Mouse (Mus musculus): ENCODE measurements at regions not wholly inside any gene's neighbourhood (a gene's known extent, or its start where the extent isn't known, plus 50 kb on each side); places are given as distances from the start of the nearest gene placed in this dataset.

GRCm38 (mm10) chr14:48049698-48050459, 70.7 kb upstream of the Peli2 start:
- Histone ChIP-seq H3K9ac (ENCODE audit: low read depth, low read length, severe bottlenecking) (no peak overlapping the region), H3K27ac (replicated peaks; ENCODE audit: low read depth, low read length) (no peak overlapping the region), H3K4me2 (replicated peaks; ENCODE audit: low read depth, low read length, severe bottlenecking) (no peak overlapping the region), H3K36me3 (ENCODE audit: control insufficient read depth, insufficient read depth, low read length) (no peaks in the 10 kb centered on the region), H3K4me3 (replicated peaks; ENCODE audit: low read length) (no peak overlapping the region), H3K4me1 (ENCODE audit: control insufficient read depth, insufficient read depth, low read length) (no peaks in the 10 kb centered on the region), H3K27me3 (ENCODE audit: control insufficient read depth, insufficient read depth, low read length) (no peaks in the 10 kb centered on the region), H3K9me3 (ENCODE audit: control insufficient read depth, low read length) (no peaks in the 10 kb centered on the region)
- WGBS = 84% methylated on average over 5 of the region's 5 CpGs
- DNase-seq (ENCODE audit: low spot score) (no peak), ATAC-seq (ENCODE audit: low FRiP score, low read depth) (no peak)
- no peak for TF ChIP-seq POLR2A (IDR thresholded peaks at IDR 0.05; ENCODE audit: borderline replicate concordance, extremely low read depth, insufficient read depth, insufficient read length)

- no peak overlapping the region for H3K4me2 ChIP-seq (replicated peaks; ENCODE audit: low read depth, low read length, severe bottlenecking)
- H3K4me1 ChIP-seq (ENCODE audit: control insufficient read depth, insufficient read depth, low read length) = no peaks in the 10 kb centered on the region
- H3K27me3 ChIP-seq (ENCODE audit: control insufficient read depth, insufficient read depth, low read length) = no peaks in the 10 kb centered on the region
- H3K27ac ChIP-seq (replicated peaks; ENCODE audit: low read depth, low read length) = no peak overlapping the region
- H3K36me3 ChIP-seq (ENCODE audit: control insufficient read depth, insufficient read depth, low read length) = no peaks in the 10 kb centered on the region
- no peak overlapping the region for H3K9ac ChIP-seq (ENCODE audit: low read depth, low read length, severe bottlenecking)
- ATAC-seq (ENCODE audit: low FRiP score, low read depth) (no peak), DNase-seq (ENCODE audit: low spot score) (no peak)
- H3K4me3 ChIP-seq (replicated peaks; ENCODE audit: low read length) = no peak overlapping the region
- 83% methylated on average over 2 of the region's 2 CpGs for WGBS
- no peaks in the 10 kb centered on the region for H3K9me3 ChIP-seq (ENCODE audit: control insufficient read depth, low read length)
- no peak for TF ChIP-seq POLR2A (IDR thresholded peaks at IDR 0.05; ENCODE audit: borderline replicate concordance, extremely low read depth, insufficient read depth, insufficient read length)
These were observed 70.2 kb upstream of the Peli2 start for GRCm38 (mm10) chr14:48050460-48050760.

GRCm38 (mm10) chr14:48051971-48052370, 68.7 kb upstream of the Peli2 start:
- DNase-seq (ENCODE audit: low spot score) = no peak
- Histone ChIP-seq H3K27ac (replicated peaks; ENCODE audit: low read depth, low read length) (no peak overlapping the region), H3K4me3 (replicated peaks; ENCODE audit: low read length) (no peak overlapping the region), H3K4me2 (replicated peaks; ENCODE audit: low read depth, low read length, severe bottlenecking) (no peak overlapping the region), H3K9me3 (ENCODE audit: control insufficient read depth, low read length) (no peaks in the 10 kb centered on the region), H3K9ac (ENCODE audit: low read depth, low read length, severe bottlenecking) (no peak overlapping the region), H3K4me1 (ENCODE audit: control insufficient read depth, insufficient read depth, low read length) (no peaks in the 10 kb centered on the region), H3K27me3 (ENCODE audit: control insufficient read depth, insufficient read depth, low read length) (no peaks in the 10 kb centered on the region), H3K36me3 (ENCODE audit: control insufficient read depth, insufficient read depth, low read length) (no peaks in the 10 kb centered on the region)
- ATAC-seq (ENCODE audit: low FRiP score, low read depth) = no peak
- no peak for TF ChIP-seq POLR2A (IDR thresholded peaks at IDR 0.05; ENCODE audit: borderline replicate concordance, extremely low read depth, insufficient read depth, insufficient read length)
- 60% methylated on average over 3 of the region's 3 CpGs for WGBS

GRCm38 (mm10) chr14:48052405-48052804, 68.2 kb upstream of the Peli2 start:
- 53% methylated on average over 7 of the region's 7 CpGs for WGBS
- DNase-seq (ENCODE audit: low spot score) = no peak

GRCm38 (mm10) chr14:48053151-48053550, 67.5 kb upstream of the Peli2 start:
- Histone ChIP-seq H3K27ac (replicated peaks; ENCODE audit: low read depth, low read length) (no peak overlapping the region), H3K9me3 (ENCODE audit: control insufficient read depth, low read length) (no peaks in the 10 kb centered on the region), H3K27me3 (ENCODE audit: control insufficient read depth, insufficient read depth, low read length) (no peaks in the 10 kb centered on the region), H3K36me3 (ENCODE audit: control insufficient read depth, insufficient read depth, low read length) (no peaks in the 10 kb centered on the region), H3K4me2 (replicated peaks; ENCODE audit: low read depth, low read length, severe bottlenecking) (no peak overlapping the region), H3K9ac (ENCODE audit: low read depth, low read length, severe bottlenecking) (no peak overlapping the region), H3K4me1 (ENCODE audit: control insufficient read depth, insufficient read depth, low read length) (no peaks in the 10 kb centered on the region), H3K4me3 (replicated peaks; ENCODE audit: low read length) (no peak overlapping the region)
- TF ChIP-seq POLR2A (IDR thresholded peaks at IDR 0.05; ENCODE audit: borderline replicate concordance, extremely low read depth, insufficient read depth, insufficient read length) = no peak
- WGBS = 52% methylated on average over 4 of the region's 4 CpGs
- ATAC-seq (ENCODE audit: low FRiP score, low read depth) (no peak), DNase-seq (ENCODE audit: low spot score) (no peak)

More at GRCm38 (mm10) chr14:48052405-48052804, 68.2 kb upstream of the Peli2 start:
- H3K27ac ChIP-seq (replicated peaks; ENCODE audit: low read depth, low read length) = no peak overlapping the region
- H3K4me2 ChIP-seq (replicated peaks; ENCODE audit: low read depth, low read length, severe bottlenecking) = no peak overlapping the region
- H3K27me3 ChIP-seq (ENCODE audit: control insufficient read depth, insufficient read depth, low read length) = no peaks in the 10 kb centered on the region
- no peaks in the 10 kb centered on the region for H3K9me3 ChIP-seq (ENCODE audit: control insufficient read depth, low read length)
- H3K4me1 ChIP-seq (ENCODE audit: control insufficient read depth, insufficient read depth, low read length) = no peaks in the 10 kb centered on the region
- ATAC-seq (ENCODE audit: low FRiP score, low read depth) = no peak
- no peak overlapping the region for H3K9ac ChIP-seq (ENCODE audit: low read depth, low read length, severe bottlenecking)
- H3K4me3 ChIP-seq (replicated peaks; ENCODE audit: low read length) = no peak overlapping the region
- H3K36me3 ChIP-seq (ENCODE audit: control insufficient read depth, insufficient read depth, low read length) = no peaks in the 10 kb centered on the region
- TF ChIP-seq POLR2A (IDR thresholded peaks at IDR 0.05; ENCODE audit: borderline replicate concordance, extremely low read depth, insufficient read depth, insufficient read length) = no peak

Measured in limb, embryonic 14.5 days (tissue).